ENCODE assay signal across 44 mouse cellular contexts in the genomic region with DNA sequence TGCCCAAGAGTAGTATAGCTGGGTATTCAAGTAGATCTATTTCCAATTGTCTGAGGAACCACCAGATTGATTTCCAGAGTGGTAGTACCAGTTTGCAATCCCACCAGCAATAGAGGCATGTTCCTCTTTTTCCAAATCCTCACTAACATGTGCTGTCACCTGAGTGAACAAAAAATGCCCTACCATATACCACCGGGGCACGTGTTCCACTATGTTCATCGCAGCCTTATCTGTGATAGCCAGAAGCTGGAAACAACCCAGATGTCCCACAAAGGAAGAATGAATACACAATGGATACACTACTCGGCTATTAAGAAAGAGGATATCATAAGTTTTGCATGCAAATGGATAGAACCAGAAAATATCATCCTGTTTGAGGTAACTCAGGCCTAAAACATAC. TPM values are rescaled to one million over a fixed set of nuclear protein-coding genes. Genes with fewer than 3 reads are reported as not detected.
"Had no signal": no experiment of that assay in that cellular context is flagged by ENCODE, and none has a peak within 500 bp of the region (broad histone marks: within the 10 kb centered on the region; RNA-seq: fewer than 3 reads in every experiment).

No protein-coding gene starts in this region.

- H3K27me3 ChIP-seq: limb, embryonic 12.5 days; limb, embryonic 15.5 days; liver, embryonic 12.5 days; liver, embryonic 13.5 days; liver, embryonic 15.5 days; lung, embryonic 15.5 days; midbrain, embryonic 12.5 days; midbrain, embryonic 13.5 days; midbrain, embryonic 15.5 days had no signal

- H3K27ac ChIP-seq: left cerebral cortex, adult 2 months; limb, embryonic 10.5 days; limb, embryonic 12.5 days; limb, embryonic 13.5 days; limb, embryonic 15.5 days; liver, embryonic 12.5 days; liver, embryonic 13.5 days; liver, embryonic 14.5 days; liver, embryonic 15.5 days; lung, embryonic 15.5 days; macrophage; midbrain, embryonic 10.5 days; midbrain, embryonic 12.5 days; midbrain, embryonic 13.5 days; midbrain, embryonic 15.5 days had no signal

- H3K4me1 ChIP-seq: limb, embryonic 10.5 days; limb, embryonic 12.5 days; limb, embryonic 13.5 days; limb, embryonic 15.5 days; liver, embryonic 12.5 days; liver, embryonic 13.5 days; liver, embryonic 15.5 days; lung, embryonic 15.5 days; megakaryocyte, embryonic 14.5 days; midbrain, embryonic 10.5 days; midbrain, embryonic 12.5 days; midbrain, embryonic 13.5 days; midbrain, embryonic 15.5 days had no signal

- H3K9ac ChIP-seq: limb, embryonic 12.5 days; limb, embryonic 13.5 days; limb, embryonic 15.5 days; liver, embryonic 12.5 days; liver, embryonic 13.5 days; liver, embryonic 14.5 days; liver, embryonic 15.5 days; liver, postnatal 0 days; lung, embryonic 14.5 days; lung, embryonic 15.5 days; midbrain, embryonic 12.5 days; midbrain, embryonic 13.5 days; midbrain, embryonic 15.5 days had no signal

- H3K36me3 ChIP-seq: limb, embryonic 10.5 days; limb, embryonic 12.5 days; limb, embryonic 13.5 days; limb, embryonic 15.5 days; liver, embryonic 12.5 days; liver, embryonic 13.5 days; liver, embryonic 15.5 days; lung, embryonic 15.5 days; midbrain, embryonic 10.5 days; midbrain, embryonic 12.5 days; midbrain, embryonic 13.5 days; midbrain, embryonic 15.5 days had no signal

- H3K9me3 ChIP-seq: limb, embryonic 10.5 days; limb, embryonic 12.5 days; limb, embryonic 13.5 days; limb, embryonic 15.5 days; liver, embryonic 12.5 days; liver, embryonic 13.5 days; liver, embryonic 15.5 days; lung, embryonic 15.5 days; megakaryocyte, embryonic 14.5 days; midbrain, embryonic 10.5 days; midbrain, embryonic 12.5 days; midbrain, embryonic 13.5 days; midbrain, embryonic 15.5 days had no signal

- H3K4me3 ChIP-seq: left cerebral cortex, adult 2 months; limb, embryonic 10.5 days; limb, embryonic 12.5 days; limb, embryonic 13.5 days; limb, embryonic 15.5 days; liver, embryonic 12.5 days; liver, embryonic 13.5 days; liver, embryonic 15.5 days; lung, embryonic 15.5 days; megakaryocyte, embryonic 14.5 days; midbrain, embryonic 10.5 days; midbrain, embryonic 12.5 days; midbrain, embryonic 13.5 days; midbrain, embryonic 15.5 days; myocyte had no signal

- DNase-seq: left cerebral cortex, postnatal 4 days; liver; liver, embryonic 13.5 days; liver, postnatal 0 days; lung, adult 18-20 months; lung, adult 2 months; lung, embryonic 14.5 days; lung, postnatal 10 days; lung, postnatal 14 days; lung, postnatal 36 days; lung, postnatal 4 days; midbrain, embryonic 14.5 days had no signal

RNA-seq across cellular contexts. Expression of gene Trap1a, which starts 51.5 kb away (rescaled TPM):
- total RNA-seq: left cerebral cortex, adult 2 months; left cerebral cortex, adult 8-10 months; left cerebral cortex, postnatal 10 days; left cerebral cortex, postnatal 14 days; left cerebral cortex, postnatal 25 days; left cerebral cortex, postnatal 36 days; left cerebral cortex, postnatal 4 days; liver, adult 2 months; megakaryocyte progenitor cell, adult 5-6 weeks; megakaryocyte, adult 5-6 weeks; megakaryocyte-erythroid progenitor cell, adult 5-6 weeks; midbrain, postnatal 0 days; monocyte, adult 5-6 weeks had no signal
- polyA plus RNA-seq: limb, embryonic 10.5 days; limb, embryonic 11.5 days; limb, embryonic 12.5 days; limb, embryonic 13.5 days; limb, embryonic 15.5 days; liver, adult 2 months; liver, embryonic 15.5 days; liver, embryonic 16.5 days; liver, postnatal 0 days; lung, adult 2 months; lung, embryonic 14.5 days; lung, embryonic 15.5 days; lung, embryonic 16.5 days; macrophage; midbrain, embryonic 10.5 days; midbrain, embryonic 11.5 days; midbrain, embryonic 12.5 days; midbrain, embryonic 13.5 days; midbrain, embryonic 14.5 days; midbrain, embryonic 15.5 days; midbrain, embryonic 16.5 days; midbrain, postnatal 0 days; myocyte had no signal
